Mouse (Mus musculus): ENCODE measurements around the gene Ppip5k1. TPM values are rescaled to one million over a fixed set of nuclear protein-coding genes. Genes with fewer than 3 reads are reported as not detected.

Gene Ppip5k1
- polyA plus RNA-seq, 1 experiment = 21.8 TPM

DNA sequence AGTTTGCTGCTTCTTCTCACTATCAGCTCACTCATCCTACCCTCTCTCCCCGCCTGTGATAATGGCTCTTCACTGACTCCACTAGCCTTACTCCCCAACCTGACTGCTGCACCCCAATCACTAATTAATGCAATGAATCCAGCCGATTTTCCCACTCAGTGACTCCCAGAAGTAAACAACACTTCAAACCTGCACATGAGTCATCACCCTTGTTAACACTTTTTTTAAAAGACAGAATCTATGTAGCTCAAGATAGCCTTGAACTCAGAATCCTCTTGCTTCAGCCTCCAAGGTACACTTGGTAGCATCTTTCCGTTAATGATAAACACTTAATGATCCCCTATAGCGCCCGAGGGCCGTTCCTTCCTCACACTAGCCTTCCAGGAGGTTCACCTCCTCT, 818 bp downstream of the Ppip5k1 start:
- WGBS = 8% methylated on average over 6 of the region's 6 CpGs
- TF ChIP-seq CTCF (IDR thresholded peaks at IDR 0.05; ENCODE audit: borderline replicate concordance, control insufficient read depth, extremely low read depth, insufficient read depth, low read length, poor library complexity) (no peak), POLR2A (IDR thresholded peaks at IDR 0.05; ENCODE audit: control insufficient read depth, extremely low read depth, insufficient read depth, low read length, poor library complexity) (no peak)
- Histone ChIP-seq H3K27me3 (ENCODE audit: control insufficient read depth, insufficient read depth, low read length) (peaks cover 2% of the 10 kb centered on the region; the same call in 1 of the 2 replicates), H3K36me3 (ENCODE audit: control insufficient read depth, insufficient read depth, low read length) (no peaks in the 10 kb centered on the region), H3K4me1 (replicated peaks; ENCODE audit: control insufficient read depth, insufficient read depth, low read length) (peaks cover 8% of the 10 kb centered on the region; the same call in 1 of the 2 replicates), H3K4me3 (ENCODE audit: control insufficient read depth, insufficient read depth, low read length) (peak overlapping the region; percentile 58), H3K27ac (ENCODE audit: control insufficient read depth, insufficient read depth, low read length) (no peak overlapping the region)
- no peak for DNase-seq

DNA sequence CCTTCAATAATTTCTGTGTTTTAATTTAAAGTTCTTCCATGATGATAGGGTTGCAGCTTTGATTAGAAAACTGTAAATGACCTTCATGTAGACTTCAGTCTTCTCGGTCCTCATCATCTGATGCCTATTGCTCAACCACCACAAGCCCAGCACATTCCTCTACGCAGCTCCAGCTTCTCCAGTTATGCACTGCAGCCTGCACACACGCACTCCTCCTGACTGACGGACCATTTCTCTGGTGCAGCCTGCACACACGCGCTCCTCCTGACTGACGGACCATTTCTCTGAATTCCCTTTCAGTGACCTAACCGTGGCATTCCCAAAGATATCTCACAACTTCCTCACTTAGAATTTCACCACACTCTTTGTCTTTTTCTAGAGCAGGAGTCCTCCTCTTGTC, 2.0 kb downstream of the Ppip5k1 start:
- no peak for DNase-seq
- Histone ChIP-seq H3K27ac (ENCODE audit: control insufficient read depth, insufficient read depth, low read length) (no peak overlapping the region), H3K4me1 (replicated peaks; ENCODE audit: control insufficient read depth, insufficient read depth, low read length) (peaks cover 2% of the 10 kb centered on the region; the same call in 1 of the 2 replicates), H3K36me3 (ENCODE audit: control insufficient read depth, insufficient read depth, low read length) (peaks cover 5% of the 10 kb centered on the region; the same call in 1 of the 2 replicates), H3K4me3 (ENCODE audit: control insufficient read depth, insufficient read depth, low read length) (no peak overlapping the region), H3K27me3 (ENCODE audit: control insufficient read depth, insufficient read depth, low read length) (no peaks in the 10 kb centered on the region)
- WGBS = 90% methylated on average over 8 of the region's 8 CpGs
- TF ChIP-seq POLR2A (IDR thresholded peaks at IDR 0.05; ENCODE audit: control insufficient read depth, extremely low read depth, insufficient read depth, low read length, poor library complexity) (no peak), CTCF (IDR thresholded peaks at IDR 0.05; ENCODE audit: borderline replicate concordance, control insufficient read depth, extremely low read depth, insufficient read depth, low read length, poor library complexity) (no peak)

- Histone ChIP-seq H3K27me3 (ENCODE audit: control insufficient read depth, insufficient read depth, low read length) (no peaks in the 10 kb centered on the region), H3K27ac (ENCODE audit: control insufficient read depth, insufficient read depth, low read length) (no peak overlapping the region), H3K4me1 (replicated peaks; ENCODE audit: control insufficient read depth, insufficient read depth, low read length) (no peaks in the 10 kb centered on the region), H3K36me3 (ENCODE audit: control insufficient read depth, insufficient read depth, low read length) (no peaks in the 10 kb centered on the region), H3K4me3 (ENCODE audit: control insufficient read depth, insufficient read depth, low read length) (no peak overlapping the region)
- DNase-seq = peak; percentile 8
- TF ChIP-seq CTCF (IDR thresholded peaks at IDR 0.05; ENCODE audit: borderline replicate concordance, control insufficient read depth, extremely low read depth, insufficient read depth, low read length, poor library complexity) = no peak
- no peak for TF ChIP-seq POLR2A (IDR thresholded peaks at IDR 0.05; ENCODE audit: control insufficient read depth, extremely low read depth, insufficient read depth, low read length, poor library complexity)
Observed at GRCm38 (mm10) chr2:121339057-121339456, 16.1 kb downstream of the Ppip5k1 start.

DNA sequence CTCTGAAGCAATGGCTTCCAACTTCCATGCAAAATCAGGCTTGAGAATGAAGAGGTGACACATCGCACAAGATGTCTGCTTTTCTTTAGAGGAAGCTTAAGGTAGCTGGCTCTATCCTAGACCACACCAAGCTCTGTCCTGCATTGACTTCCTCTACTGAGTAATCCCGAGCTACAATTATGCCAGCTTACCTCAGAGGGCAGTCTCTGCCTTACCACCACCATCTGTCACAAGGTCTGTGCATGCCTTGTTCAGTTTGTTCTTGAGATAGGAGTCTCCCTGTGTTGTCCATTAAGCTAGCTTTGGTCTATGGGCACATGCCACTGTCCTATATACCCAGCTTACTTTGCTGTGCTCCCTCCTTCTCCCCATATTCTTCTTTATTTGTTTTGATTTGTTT, 25.7 kb downstream of the Ppip5k1 start:
- TF ChIP-seq POLR2A (IDR thresholded peaks at IDR 0.05; ENCODE audit: control insufficient read depth, extremely low read depth, insufficient read depth, low read length, poor library complexity) = no peak
- 93% methylated on average over 2 of the region's 2 CpGs for WGBS
- no peak overlapping the region for H3K27ac ChIP-seq (ENCODE audit: control insufficient read depth, insufficient read depth, low read length)
- no peaks in the 10 kb centered on the region for H3K4me1 ChIP-seq (replicated peaks; ENCODE audit: control insufficient read depth, insufficient read depth, low read length)
- no peak overlapping the region for H3K4me3 ChIP-seq (ENCODE audit: control insufficient read depth, insufficient read depth, low read length)
- no peaks in the 10 kb centered on the region for H3K27me3 ChIP-seq (ENCODE audit: control insufficient read depth, insufficient read depth, low read length)
- no peak for DNase-seq
- H3K36me3 ChIP-seq (ENCODE audit: control insufficient read depth, insufficient read depth, low read length) = no peaks in the 10 kb centered on the region

GRCm38 (mm10) chr2:121323693-121324470, 31.3 kb downstream of the Ppip5k1 start:
- no peak overlapping the region for H3K27ac ChIP-seq (ENCODE audit: control insufficient read depth, insufficient read depth, low read length)
- H3K4me1 ChIP-seq (replicated peaks; ENCODE audit: control insufficient read depth, insufficient read depth, low read length) = no peaks in the 10 kb centered on the region
- no peak overlapping the region for H3K4me3 ChIP-seq (ENCODE audit: control insufficient read depth, insufficient read depth, low read length)
- no peak for DNase-seq
- WGBS = 71% methylated on average over 10 of the region's 10 CpGs
- H3K27me3 ChIP-seq (ENCODE audit: control insufficient read depth, insufficient read depth, low read length) = no peaks in the 10 kb centered on the region
- no peaks in the 10 kb centered on the region for H3K36me3 ChIP-seq (ENCODE audit: control insufficient read depth, insufficient read depth, low read length)
- TF ChIP-seq POLR2A (IDR thresholded peaks at IDR 0.05; ENCODE audit: control insufficient read depth, extremely low read depth, insufficient read depth, low read length, poor library complexity) = no peak
- TF ChIP-seq CTCF (IDR thresholded peaks at IDR 0.05; ENCODE audit: borderline replicate concordance, control insufficient read depth, extremely low read depth, insufficient read depth, low read length, poor library complexity) = no peak

GRCm38 (mm10) chr2:121323041-121323440, 32.2 kb downstream of the Ppip5k1 start:
- H3K36me3 ChIP-seq (ENCODE audit: control insufficient read depth, insufficient read depth, low read length) = no peaks in the 10 kb centered on the region
- H3K27me3 ChIP-seq (ENCODE audit: control insufficient read depth, insufficient read depth, low read length) = no peaks in the 10 kb centered on the region
- WGBS = 96% methylated on average over 10 of the region's 10 CpGs
- H3K4me3 ChIP-seq (ENCODE audit: control insufficient read depth, insufficient read depth, low read length) = no peak overlapping the region
- TF ChIP-seq POLR2A (IDR thresholded peaks at IDR 0.05; ENCODE audit: control insufficient read depth, extremely low read depth, insufficient read depth, low read length, poor library complexity) (no peak), CTCF (IDR thresholded peaks at IDR 0.05; ENCODE audit: borderline replicate concordance, control insufficient read depth, extremely low read depth, insufficient read depth, low read length, poor library complexity) (no peak)
- no peak for DNase-seq
- no peak overlapping the region for H3K27ac ChIP-seq (ENCODE audit: control insufficient read depth, insufficient read depth, low read length)
- H3K4me1 ChIP-seq (replicated peaks; ENCODE audit: control insufficient read depth, insufficient read depth, low read length) = no peaks in the 10 kb centered on the region

All from thymus, adult 2 months (tissue).